Mouse (Mus musculus): ENCODE results near the gene Abi3bp. TPM values are rescaled to one million over a fixed set of nuclear protein-coding genes. Genes with fewer than 3 reads are reported as not detected.

The Abi3bp gene
- polyA plus RNA-seq, 1 experiment from 2014 or later: 0.66 TPM

DNA sequence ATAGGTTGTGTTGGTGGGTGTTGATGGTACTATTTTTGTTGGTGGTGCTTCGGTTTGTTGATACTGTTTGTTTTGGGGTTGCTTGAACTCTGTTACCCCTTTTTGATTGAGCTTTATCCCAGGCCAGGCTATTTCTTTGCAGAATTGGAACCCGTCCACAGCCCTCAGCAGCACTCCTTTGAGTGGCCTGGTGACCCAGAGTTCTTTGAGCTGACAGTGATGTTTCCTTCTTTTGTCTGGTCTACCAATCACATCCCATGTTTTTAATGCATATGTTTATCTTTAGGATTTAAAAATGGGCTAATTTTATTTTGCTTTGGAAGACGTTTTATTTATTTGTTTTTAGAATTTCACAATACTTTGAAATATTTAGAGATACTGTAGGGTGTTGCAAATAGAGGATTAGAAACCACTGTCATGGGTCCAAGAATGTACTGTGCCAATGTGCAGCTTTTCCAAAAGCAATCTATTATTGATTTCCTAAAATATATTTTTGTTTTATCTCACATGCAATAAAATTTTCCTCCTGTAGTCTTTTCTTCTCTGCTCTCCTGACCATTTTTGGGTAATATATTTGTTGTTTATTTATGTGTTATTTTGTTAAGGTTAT lies 50.5 kb downstream of the Abi3bp start:
- H3K4me3 ChIP-seq (ENCODE audit: low read depth, low read length): no peak overlapping the region
- no peaks in the 10 kb centered on the region for H3K27me3 ChIP-seq (ENCODE audit: insufficient read depth, low read length)
- H3K4me2 ChIP-seq (ENCODE audit: low read depth, low read length): no peak overlapping the region
- ATAC-seq (no peak), DNase-seq (no peak)
- no peaks in the 10 kb centered on the region for H3K9me3 ChIP-seq (ENCODE audit: low read length)
- TF ChIP-seq CTCF (IDR thresholded peaks at IDR 0.05; ENCODE audit: low read depth): no peak
- no peak for TF ChIP-seq EP300 (IDR thresholded peaks at IDR 0.05; ENCODE audit: low read depth)
- no peak overlapping the region for H3K27ac ChIP-seq (ENCODE audit: low read depth)
- 61% methylated on average over 3 of the region's 3 CpGs for WGBS (ENCODE audit: insufficient replicate concordance)
- no peaks in the 10 kb centered on the region for H3K4me1 ChIP-seq (ENCODE audit: insufficient read depth)
- no peaks in the 10 kb centered on the region for H3K36me3 ChIP-seq (replicated peaks; ENCODE audit: insufficient read depth, low read length)
- no peak overlapping the region for H3K9ac ChIP-seq (replicated peaks)

DNA sequence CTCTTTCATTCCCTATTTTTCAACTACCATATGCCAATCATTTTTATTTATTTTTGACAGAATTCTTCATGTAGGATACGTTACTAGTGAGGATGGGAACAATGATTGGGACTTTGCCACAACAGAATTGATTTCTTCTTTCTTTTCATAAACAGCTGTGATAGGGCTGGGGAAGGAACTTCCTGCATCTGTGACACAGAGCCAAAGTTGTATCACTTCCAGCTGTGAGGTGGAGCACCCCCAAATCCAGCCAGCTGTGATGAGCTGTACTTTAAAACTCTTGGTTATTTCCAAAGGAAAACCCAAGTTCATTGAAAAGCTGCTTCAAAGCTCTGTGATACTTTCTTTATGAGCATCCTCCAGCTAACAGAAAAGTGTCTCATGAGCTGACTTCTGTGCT lies 101.9 kb downstream of the Abi3bp start:
- Histone ChIP-seq H3K27me3 (ENCODE audit: insufficient read depth, low read length) (no peaks in the 10 kb centered on the region), H3K4me2 (ENCODE audit: low read depth, low read length) (no peak overlapping the region), H3K4me3 (ENCODE audit: low read depth, low read length) (no peak overlapping the region), H3K9me3 (ENCODE audit: low read length) (no peaks in the 10 kb centered on the region), H3K4me1 (ENCODE audit: insufficient read depth) (no peaks in the 10 kb centered on the region), H3K27ac (ENCODE audit: low read depth) (no peak overlapping the region), H3K9ac (replicated peaks) (no peak overlapping the region), H3K36me3 (replicated peaks; ENCODE audit: insufficient read depth, low read length) (no peaks in the 10 kb centered on the region)
- TF ChIP-seq EP300 (IDR thresholded peaks at IDR 0.05; ENCODE audit: low read depth) (no peak), CTCF (IDR thresholded peaks at IDR 0.05; ENCODE audit: low read depth) (no peak)
- ATAC-seq: no peak
- no peak for DNase-seq
- WGBS (ENCODE audit: insufficient replicate concordance): 63% methylated on average over 1 of the region's 1 CpGs

DNA sequence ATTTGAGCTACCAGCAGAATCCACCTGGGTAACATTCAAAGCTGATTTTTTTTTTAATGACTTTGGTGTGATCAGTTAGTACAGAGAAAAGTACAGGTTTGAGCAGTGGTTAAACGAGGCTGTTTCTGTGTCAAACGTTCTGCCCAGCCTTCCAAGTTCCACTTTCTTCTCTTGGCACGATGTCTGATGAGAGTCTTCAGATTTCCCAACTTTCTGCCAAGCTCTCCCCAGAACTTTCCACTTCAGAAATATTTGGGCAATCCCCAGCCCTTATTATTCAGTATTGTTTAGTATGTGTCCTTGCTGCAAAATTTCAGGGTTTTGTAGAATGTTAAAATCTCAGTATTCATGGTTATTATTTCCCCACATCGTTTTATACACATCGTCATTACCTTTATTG lies 115.9 kb downstream of the Abi3bp start:
- TF ChIP-seq EP300 (IDR thresholded peaks at IDR 0.05; ENCODE audit: low read depth) (no peak), CTCF (IDR thresholded peaks at IDR 0.05; ENCODE audit: low read depth) (no peak)

DNA sequence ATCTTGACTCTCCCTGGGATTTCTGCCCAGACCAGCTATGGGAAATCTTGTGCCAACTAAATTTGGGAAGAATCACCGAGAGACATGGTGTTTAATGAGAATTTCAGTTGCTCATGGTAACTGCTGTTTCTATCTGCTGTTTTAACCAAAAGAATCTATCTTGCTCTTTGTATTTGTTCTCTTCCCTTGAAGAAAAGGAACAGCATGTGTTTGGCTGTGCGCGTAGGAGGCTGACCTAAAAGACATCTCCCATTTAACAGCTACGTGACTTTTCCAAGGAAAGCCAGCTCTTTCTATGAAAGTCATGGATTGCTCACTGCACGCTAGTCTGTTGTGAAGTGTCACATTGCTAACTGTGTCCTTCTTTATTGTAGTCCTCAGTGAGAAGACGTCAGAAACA lies 117.2 kb downstream of the Abi3bp start:
- Histone ChIP-seq H3K9me3 (ENCODE audit: low read length) (no peaks in the 10 kb centered on the region), H3K4me2 (ENCODE audit: low read depth, low read length) (no peak overlapping the region), H3K27me3 (ENCODE audit: insufficient read depth, low read length) (no peaks in the 10 kb centered on the region), H3K4me1 (ENCODE audit: insufficient read depth) (no peaks in the 10 kb centered on the region), H3K36me3 (replicated peaks; ENCODE audit: insufficient read depth, low read length) (no peaks in the 10 kb centered on the region), H3K4me3 (ENCODE audit: low read depth, low read length) (no peak overlapping the region), H3K9ac (replicated peaks) (no peak overlapping the region), H3K27ac (ENCODE audit: low read depth) (no peak overlapping the region)
- TF ChIP-seq EP300 (IDR thresholded peaks at IDR 0.05; ENCODE audit: low read depth): no peak
- no peak for TF ChIP-seq CTCF (IDR thresholded peaks at IDR 0.05; ENCODE audit: low read depth)
- no peak for DNase-seq
- ATAC-seq: no peak
- WGBS (ENCODE audit: insufficient replicate concordance): 80% methylated on average over 6 of the region's 6 CpGs

More for the DNA sequence above, 115.9 kb downstream of the Abi3bp start:
- Histone ChIP-seq H3K36me3 (replicated peaks; ENCODE audit: insufficient read depth, low read length) (no peaks in the 10 kb centered on the region), H3K4me1 (ENCODE audit: insufficient read depth) (no peaks in the 10 kb centered on the region), H3K4me3 (ENCODE audit: low read depth, low read length) (no peak overlapping the region), H3K4me2 (ENCODE audit: low read depth, low read length) (no peak overlapping the region), H3K27ac (ENCODE audit: low read depth) (no peak overlapping the region), H3K9ac (replicated peaks) (no peak overlapping the region), H3K27me3 (ENCODE audit: insufficient read depth, low read length) (no peaks in the 10 kb centered on the region), H3K9me3 (ENCODE audit: low read length) (no peaks in the 10 kb centered on the region)
- 77% methylated on average over 5 of the region's 5 CpGs for WGBS (ENCODE audit: insufficient replicate concordance)
- DNase-seq (no peak), ATAC-seq (no peak)

DNA sequence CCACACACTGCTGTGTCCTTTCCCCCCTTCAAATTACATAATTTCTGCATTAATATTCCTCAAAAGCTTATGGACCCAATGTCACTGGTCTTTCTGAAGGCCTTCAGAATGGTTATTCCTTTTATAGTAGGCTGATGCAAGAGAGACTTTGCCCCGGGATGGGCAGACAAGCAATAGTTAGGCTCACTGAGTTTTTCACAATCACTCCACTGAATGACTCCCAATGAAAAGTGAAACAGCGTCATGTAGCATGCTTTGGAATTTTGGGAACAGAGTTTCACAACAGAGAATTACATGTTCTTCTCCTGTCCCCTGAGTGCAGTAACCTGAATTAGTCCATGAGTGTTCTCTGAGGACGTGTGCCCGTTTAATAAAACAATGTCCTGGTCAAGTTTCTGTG lies 120.7 kb downstream of the Abi3bp start:
- no peak for TF ChIP-seq EP300 (IDR thresholded peaks at IDR 0.05; ENCODE audit: low read depth)
- TF ChIP-seq CTCF (IDR thresholded peaks at IDR 0.05; ENCODE audit: low read depth): no peak
- Histone ChIP-seq H3K4me1 (ENCODE audit: insufficient read depth) (no peaks in the 10 kb centered on the region), H3K4me3 (ENCODE audit: low read depth, low read length) (no peak overlapping the region), H3K9me3 (ENCODE audit: low read length) (no peaks in the 10 kb centered on the region), H3K27ac (ENCODE audit: low read depth) (peak overlapping the region; percentile 46; the same call in 1 of the 2 replicates), H3K9ac (replicated peaks) (no peak overlapping the region), H3K4me2 (ENCODE audit: low read depth, low read length) (no peak overlapping the region), H3K36me3 (replicated peaks; ENCODE audit: insufficient read depth, low read length) (no peaks in the 10 kb centered on the region), H3K27me3 (ENCODE audit: insufficient read depth, low read length) (no peaks in the 10 kb centered on the region)
- WGBS (ENCODE audit: insufficient replicate concordance): 74% methylated on average over 4 of the region's 4 CpGs
- DNase-seq: peak; percentile 19
- ATAC-seq: peak; percentile 98

DNA sequence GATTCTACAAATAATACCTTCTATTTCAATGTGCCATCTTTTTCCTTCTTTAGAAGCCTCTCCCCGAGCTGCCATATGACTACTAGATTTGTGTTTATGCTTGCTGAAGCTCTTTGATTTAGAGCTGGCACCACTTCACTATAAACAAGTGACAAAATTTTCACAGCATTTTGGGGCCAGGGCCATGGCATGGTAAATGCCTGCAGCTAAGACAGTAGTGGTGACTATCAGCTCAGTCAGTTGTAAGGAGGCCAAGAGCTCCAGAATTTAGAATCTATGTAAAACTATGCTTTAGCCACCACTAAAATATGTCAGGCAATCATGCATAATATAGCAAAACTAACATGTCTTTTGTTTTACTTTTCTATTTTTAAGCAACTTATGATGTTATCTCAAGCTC lies 124.7 kb downstream of the Abi3bp start:
- H3K9ac ChIP-seq (replicated peaks): no peak overlapping the region
- no peaks in the 10 kb centered on the region for H3K4me1 ChIP-seq (ENCODE audit: insufficient read depth)
- no peak overlapping the region for H3K4me2 ChIP-seq (ENCODE audit: low read depth, low read length)
- no peaks in the 10 kb centered on the region for H3K27me3 ChIP-seq (ENCODE audit: insufficient read depth, low read length)
- DNase-seq (no peak), ATAC-seq (no peak)
- TF ChIP-seq CTCF (IDR thresholded peaks at IDR 0.05; ENCODE audit: low read depth) (no peak), EP300 (IDR thresholded peaks at IDR 0.05; ENCODE audit: low read depth) (no peak)
- 73% methylated on average over 1 of the region's 1 CpGs for WGBS (ENCODE audit: insufficient replicate concordance)
- no peak overlapping the region for H3K27ac ChIP-seq (ENCODE audit: low read depth)
- no peaks in the 10 kb centered on the region for H3K9me3 ChIP-seq (ENCODE audit: low read length)
- no peak overlapping the region for H3K4me3 ChIP-seq (ENCODE audit: low read depth, low read length)
- no peaks in the 10 kb centered on the region for H3K36me3 ChIP-seq (replicated peaks; ENCODE audit: insufficient read depth, low read length)

DNA sequence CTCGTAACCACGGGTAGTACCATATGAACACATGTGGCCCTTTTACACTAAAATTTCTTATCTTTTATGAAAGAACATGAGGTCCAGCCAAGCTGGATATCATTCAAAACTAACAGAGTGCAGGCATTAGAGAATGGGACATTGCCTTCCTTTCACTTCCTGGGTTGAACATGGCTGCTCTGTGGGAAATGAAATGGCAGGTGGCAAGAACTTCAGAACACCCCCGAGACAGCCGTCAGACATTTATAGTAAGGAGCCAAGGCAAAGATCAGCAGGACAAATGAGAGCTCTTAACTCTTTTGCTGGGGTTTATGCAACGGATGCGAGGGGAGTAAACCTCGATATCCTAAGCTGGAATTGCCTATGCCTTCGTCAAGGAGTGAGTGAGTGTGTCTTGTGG lies 132.9 kb downstream of the Abi3bp start:
- Histone ChIP-seq H3K27me3 (ENCODE audit: insufficient read depth, low read length) (no peaks in the 10 kb centered on the region), H3K9me3 (ENCODE audit: low read length) (no peaks in the 10 kb centered on the region), H3K4me2 (ENCODE audit: low read depth, low read length) (no peak overlapping the region), H3K27ac (ENCODE audit: low read depth) (no peak overlapping the region), H3K4me1 (ENCODE audit: insufficient read depth) (no peaks in the 10 kb centered on the region), H3K4me3 (ENCODE audit: low read depth, low read length) (no peak overlapping the region), H3K36me3 (replicated peaks; ENCODE audit: insufficient read depth, low read length) (no peaks in the 10 kb centered on the region), H3K9ac (replicated peaks) (no peak overlapping the region)
- TF ChIP-seq EP300 (IDR thresholded peaks at IDR 0.05; ENCODE audit: low read depth): no peak
- TF ChIP-seq CTCF (IDR thresholded peaks at IDR 0.05; ENCODE audit: low read depth): no peak
- 74% methylated on average over 8 of the region's 8 CpGs for WGBS (ENCODE audit: insufficient replicate concordance)
- DNase-seq (no peak), ATAC-seq (no peak)
